Mouse (Mus musculus) lung, postnatal 0 days (tissue): ENCODE measurements around the gene Cacna1s. TPM values are rescaled to one million over a fixed set of nuclear protein-coding genes. Genes with fewer than 3 reads are reported as not detected.
A peak's percentile ranks its signal among the peaks of the same experiment; 100 is the strongest.

Source experiments
- ATAC-seq: fragments of 200-750 bp; cut with Nextera tagmentation; 2 replicates; pipeline ENCODE4 v1.8.0; 2017; ENCODE audit warnings: moderate library complexity
- DNase-seq: peaks from one replicate; pipeline ENCODE4 v3.0.0-alpha.2; 2016; ENCODE audit warnings: low spot score
- H3K27ac ChIP-seq: fragments of 300-500 bp; sonication (generic); 2 replicates; pipeline ENCODE4 v1.5.1; 2014; ENCODE audit warnings: antibody characterized with exemption, mild to moderate bottlenecking, low read length, mixed read lengths
- H3K27me3 ChIP-seq: fragments of 300-500 bp; sonication (generic); replicated peaks from 2 replicates; pipeline ENCODE4 v1.6.1; 2014; ENCODE audit warnings: low read length, mixed read lengths; ENCODE audit not compliant: insufficient read depth
- H3K36me3 ChIP-seq: fragments of 300-500 bp; sonication (generic); 2 replicates; pipeline ENCODE4 v1.6.1; 2014; ENCODE audit warnings: low read length, mixed read lengths; ENCODE audit not compliant: insufficient read depth
- H3K4me1 ChIP-seq: fragments of 300-500 bp; sonication (generic); 2 replicates; pipeline ENCODE4 v1.6.1; 2014; ENCODE audit warnings: antibody characterized with exemption, low read depth, low read length, mixed read lengths; ENCODE audit not compliant: insufficient read depth
- H3K4me2 ChIP-seq: fragments of 300-500 bp; sonication (generic); replicated peaks from 2 replicates; pipeline ENCODE4 v1.6.1; 2014; ENCODE audit warnings: low read depth, mild to moderate bottlenecking, low read length, moderate library complexity, mixed read lengths
- H3K4me3 ChIP-seq: fragments of 300-500 bp; sonication (generic); 2 replicates; pipeline ENCODE4 v1.5.1; 2014; ENCODE audit warnings: low read depth, low read length
- H3K9ac ChIP-seq: fragments of 300-500 bp; sonication (generic); replicated peaks from 2 replicates; pipeline ENCODE4 v1.6.1; 2014; ENCODE audit warnings: low read depth, mild to moderate bottlenecking
- H3K9me3 ChIP-seq: fragments of 300-500 bp; sonication (generic); 2 replicates; pipeline ENCODE4 v1.6.1; 2016; ENCODE audit warnings: low read length, mixed read lengths
- CTCF ChIP-seq: IDR thresholded peaks from 2 replicates; pipeline ENCODE4 v1.5.1; 2016; ENCODE audit warnings: antibody characterized with exemption, mild to moderate bottlenecking
- EP300 ChIP-seq: IDR thresholded peaks from 2 replicates; pipeline ENCODE4 v1.6.1; 2016; ENCODE audit warnings: antibody characterized with exemption, mild to moderate bottlenecking, control low read depth
- WGBS: fragments of 180-500 bp; shearing (Covaris S2); extraction: QIAGEN DNeasy Blood & Tissue Kit; methylation state at CpG from one replicate; pipeline ENCODE4 v1.1.7; 2014; 5-methylcytosine and 5-hydroxymethylcytosine counted together
- polyA plus RNA-seq: library from polyadenylated mRNA; unstranded; fragments of >200 nt; fragmentation: Nextera tagmentation; extraction: Ambion mirVana; gene quantifications from 2 replicates; pipeline ENCODE4 v1.2.1, GENCODE M21; 2015

Cacna1s gene
- polyA plus RNA-seq, 1 experiment from 2014 or later: 1.6 TPM

DNA sequence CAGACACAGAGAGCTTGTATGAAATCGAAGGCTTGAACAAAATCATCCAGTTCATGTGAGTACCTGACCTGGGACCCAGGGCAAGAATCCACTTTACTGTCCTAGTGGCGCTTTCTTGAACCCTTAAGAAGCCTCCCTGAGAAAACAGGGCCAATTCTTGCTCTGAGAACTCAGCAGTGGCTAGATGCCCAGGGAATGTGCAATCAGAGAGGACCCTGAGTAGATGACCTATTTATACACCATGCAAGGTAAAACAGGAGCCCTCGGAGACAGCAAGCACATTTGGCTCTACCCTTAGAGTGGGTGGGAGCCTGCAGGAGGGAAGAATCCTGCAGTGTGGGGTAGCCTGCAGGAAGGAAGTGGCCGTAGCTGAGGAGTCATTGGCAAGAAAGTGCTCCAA lies 25.1 kb downstream of the Cacna1s start:
- no peak overlapping the region for H3K9ac ChIP-seq
- WGBS: 51% methylated on average over 4 of the region's 4 CpGs
- TF ChIP-seq CTCF (no peak), EP300 (no peak)
- 0 out of 2 replicates have a peak, but pooled peaks cover 2% of the 10 kb centered on the region for H3K27me3 ChIP-seq
- no peaks in the 10 kb centered on the region for H3K4me1 ChIP-seq
- H3K9me3 ChIP-seq: no peaks in the 10 kb centered on the region
- no peak overlapping the region for H3K27ac ChIP-seq
- no peaks in the 10 kb centered on the region for H3K36me3 ChIP-seq
- DNase-seq (no peak), ATAC-seq (no peak)
- no peak overlapping the region for H3K4me2 ChIP-seq
- H3K4me3 ChIP-seq: no peak overlapping the region

DNA sequence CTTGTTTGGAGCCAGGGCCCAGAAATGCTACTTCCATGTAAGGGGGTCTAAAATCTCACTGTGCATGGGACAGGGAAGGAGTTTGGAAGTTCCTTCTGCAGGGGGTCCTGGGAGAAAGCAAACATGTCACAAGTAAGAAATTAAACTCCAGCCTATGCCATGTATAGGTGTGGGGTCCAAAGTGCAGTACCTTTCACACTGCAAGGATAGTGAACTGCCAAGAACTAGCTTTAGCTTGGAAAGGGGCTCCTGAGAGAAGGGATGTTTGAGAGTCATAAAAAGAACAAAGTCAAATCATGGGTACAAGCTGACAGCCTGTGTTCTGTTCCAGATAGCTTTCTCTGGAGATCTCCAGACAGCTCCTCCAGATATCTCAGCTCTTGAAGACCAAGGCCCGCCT lies 28.6 kb downstream of the Cacna1s start:
- H3K4me2 ChIP-seq: no peak overlapping the region
- no peak overlapping the region for H3K27ac ChIP-seq
- no peak overlapping the region for H3K9ac ChIP-seq
- no peaks in the 10 kb centered on the region for H3K9me3 ChIP-seq
- no peaks in the 10 kb centered on the region for H3K36me3 ChIP-seq
- ATAC-seq (no peak), DNase-seq (no peak)
- no peaks in the 10 kb centered on the region for H3K4me1 ChIP-seq
- WGBS: 92% methylated on average over 1 of the region's 1 CpGs
- H3K4me3 ChIP-seq: no peak overlapping the region
- H3K27me3 ChIP-seq: 0 out of 2 replicates have a peak, but pooled peaks cover 2% of the 10 kb centered on the region
- TF ChIP-seq CTCF (no peak), EP300 (no peak)

DNA sequence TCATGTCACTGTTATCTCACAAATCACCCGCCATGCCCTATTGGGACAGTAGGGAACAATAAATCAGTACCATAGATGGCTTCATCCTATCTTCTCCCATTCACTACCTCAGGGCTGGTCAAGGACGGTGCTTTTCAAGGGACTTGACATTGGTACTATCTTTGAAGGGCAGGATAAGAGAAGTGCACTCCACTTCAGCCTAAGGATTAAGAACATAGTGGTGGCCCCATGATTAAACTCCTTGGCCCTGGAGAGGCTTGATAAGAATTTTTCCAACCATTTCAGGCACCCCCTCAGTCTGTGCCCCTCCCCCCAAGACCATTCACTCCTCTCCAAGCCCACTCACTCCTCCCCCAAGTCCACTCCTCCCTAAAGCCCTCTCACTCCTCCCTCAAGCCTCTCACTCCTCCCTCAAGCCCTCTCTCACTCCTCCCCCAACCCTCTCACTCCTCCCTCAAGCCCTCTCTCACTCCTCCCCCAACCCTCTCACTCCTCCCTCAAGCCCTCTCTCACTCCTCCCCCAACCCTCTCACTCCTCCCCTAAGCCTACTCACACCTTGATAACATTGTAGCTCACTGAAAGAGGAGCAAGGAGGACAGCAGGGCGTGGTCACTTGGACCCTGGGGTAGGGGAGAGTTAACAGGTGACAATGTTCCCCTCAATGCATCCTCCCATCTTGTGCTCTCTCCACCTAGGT lies 33.6 kb downstream of the Cacna1s start:
- Histone ChIP-seq H3K27ac (no peak overlapping the region), H3K27me3 (0 out of 2 replicates have a peak, but pooled peaks cover 6% of the 10 kb centered on the region), H3K4me2 (no peak overlapping the region), H3K36me3 (no peaks in the 10 kb centered on the region), H3K4me3 (no peak overlapping the region), H3K9ac (no peak overlapping the region), H3K4me1 (no peaks in the 10 kb centered on the region), H3K9me3 (no peaks in the 10 kb centered on the region)
- ATAC-seq: peak; percentile 35; the same call in 1 of the 2 replicates
- 68% methylated on average over 3 of the region's 3 CpGs for WGBS
- TF ChIP-seq CTCF: no peak
- TF ChIP-seq EP300: no peak
- DNase-seq: no peak

DNA sequence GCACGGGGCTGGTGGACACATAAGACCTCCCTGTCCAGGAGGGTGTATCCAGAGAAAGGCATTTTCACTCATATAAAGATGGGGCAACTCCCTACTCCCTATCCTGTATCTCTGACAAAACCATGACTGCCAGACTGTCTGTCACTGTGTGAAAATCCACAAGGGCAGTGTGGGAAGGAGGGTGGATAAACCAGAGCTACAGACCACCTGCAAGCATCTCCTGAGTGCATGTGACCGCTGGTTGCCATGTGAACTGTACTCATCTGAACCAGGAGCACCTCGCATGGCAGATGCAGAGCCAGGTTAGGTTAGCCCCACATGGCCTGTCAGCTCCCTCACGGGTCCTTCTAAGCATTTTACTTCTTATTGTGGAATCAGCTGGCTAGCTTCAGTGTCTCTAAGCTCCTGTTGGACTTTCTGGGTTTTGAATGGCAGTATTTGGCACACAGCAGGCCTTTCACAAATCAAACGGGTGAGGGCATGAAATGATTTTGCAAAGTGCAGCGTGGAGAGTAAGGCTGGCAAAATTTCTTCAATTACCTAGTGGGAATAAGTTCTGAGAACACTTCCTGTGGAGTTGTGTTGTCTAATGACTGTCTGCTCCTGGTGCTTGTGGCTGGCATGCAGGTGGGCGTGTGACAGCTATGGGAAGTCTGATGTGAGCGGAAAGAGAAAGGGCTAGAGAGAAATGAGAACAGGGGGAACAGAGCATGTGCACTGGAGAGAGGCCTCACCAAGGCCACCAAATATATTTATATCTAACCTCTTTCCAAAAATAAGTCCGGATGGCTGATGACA lies 37.0 kb downstream of the Cacna1s start:
- WGBS: 74% methylated on average over 9 of the region's 9 CpGs
- TF ChIP-seq CTCF (no peak), EP300 (no peak)
- Histone ChIP-seq H3K36me3 (no peaks in the 10 kb centered on the region), H3K9ac (no peak overlapping the region), H3K27ac (no peak overlapping the region), H3K27me3 (0 out of 2 replicates have a peak, but pooled peaks cover 6% of the 10 kb centered on the region), H3K9me3 (no peaks in the 10 kb centered on the region), H3K4me1 (no peaks in the 10 kb centered on the region), H3K4me2 (no peak overlapping the region), H3K4me3 (no peak overlapping the region)
- DNase-seq (no peak), ATAC-seq (no peak)

DNA sequence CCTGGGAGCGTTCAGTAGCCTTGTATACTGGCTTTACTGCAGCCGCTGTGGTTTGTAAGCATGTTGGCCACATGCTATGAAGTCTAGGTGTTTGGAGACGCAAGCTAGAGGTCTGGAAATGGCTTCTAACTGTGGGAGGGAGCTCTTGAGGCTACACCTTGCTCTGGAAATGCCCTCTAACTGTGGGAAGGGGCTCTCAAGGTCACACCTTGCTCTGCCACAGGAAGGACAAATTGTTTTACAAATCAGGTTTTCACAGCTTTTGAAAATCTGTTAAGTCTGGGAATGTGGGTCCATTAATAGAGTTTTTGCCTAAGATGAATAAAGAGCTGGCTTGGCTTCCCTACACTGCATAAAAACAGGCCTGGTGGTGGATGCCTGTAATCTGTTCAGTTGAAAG lies 41.2 kb downstream of the Cacna1s start:
- Histone ChIP-seq H3K36me3 (no peaks in the 10 kb centered on the region), H3K4me2 (no peak overlapping the region), H3K4me1 (no peaks in the 10 kb centered on the region), H3K27ac (no peak overlapping the region), H3K27me3 (0 out of 2 replicates have a peak, but pooled peaks cover 2% of the 10 kb centered on the region), H3K9ac (no peak overlapping the region), H3K9me3 (no peaks in the 10 kb centered on the region), H3K4me3 (no peak overlapping the region)
- DNase-seq (no peak), ATAC-seq (no peak)
- WGBS: 76% methylated on average over 3 of the region's 3 CpGs
- TF ChIP-seq CTCF: no peak
- no peak for TF ChIP-seq EP300

DNA sequence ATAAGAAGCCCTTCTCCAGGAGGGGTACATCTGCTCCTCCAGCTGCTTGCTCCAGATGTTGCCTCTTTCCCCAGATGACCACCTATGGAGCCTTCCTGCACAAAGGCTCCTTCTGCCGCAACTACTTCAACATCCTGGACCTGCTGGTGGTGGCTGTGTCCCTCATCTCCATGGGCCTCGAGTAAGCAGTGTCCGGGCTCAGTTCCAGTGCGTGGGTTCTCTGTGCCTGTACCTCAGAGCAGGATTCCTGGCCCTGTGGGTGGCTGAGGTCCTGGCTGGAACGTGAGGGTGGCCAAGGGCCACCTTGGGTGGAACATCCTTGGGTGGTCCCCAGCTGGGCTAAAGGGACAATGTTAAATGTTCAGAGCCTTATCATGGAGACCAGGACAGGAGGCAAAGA lies 42.3 kb downstream of the Cacna1s start:
- H3K9ac ChIP-seq: no peak overlapping the region
- ATAC-seq: no peak
- TF ChIP-seq EP300: no peak
- no peak for TF ChIP-seq CTCF
- WGBS: 67% methylated on average over 5 of the region's 5 CpGs
- H3K9me3 ChIP-seq: no peaks in the 10 kb centered on the region
- H3K36me3 ChIP-seq: no peaks in the 10 kb centered on the region
- H3K4me3 ChIP-seq: no peak overlapping the region
- H3K4me1 ChIP-seq: no peaks in the 10 kb centered on the region
- DNase-seq: no peak
- H3K4me2 ChIP-seq: no peak overlapping the region
- H3K27ac ChIP-seq: no peak overlapping the region
- H3K27me3 ChIP-seq: no peaks in the 10 kb centered on the region
